Mouse (Mus musculus): ENCODE results near the gene Ifnar1. TPM values are rescaled to one million over a fixed set of nuclear protein-coding genes. Genes with fewer than 3 reads are reported as not detected.

The Ifnar1 gene
- polyA plus RNA-seq, 1 experiment, result 32.2 TPM

DNA sequence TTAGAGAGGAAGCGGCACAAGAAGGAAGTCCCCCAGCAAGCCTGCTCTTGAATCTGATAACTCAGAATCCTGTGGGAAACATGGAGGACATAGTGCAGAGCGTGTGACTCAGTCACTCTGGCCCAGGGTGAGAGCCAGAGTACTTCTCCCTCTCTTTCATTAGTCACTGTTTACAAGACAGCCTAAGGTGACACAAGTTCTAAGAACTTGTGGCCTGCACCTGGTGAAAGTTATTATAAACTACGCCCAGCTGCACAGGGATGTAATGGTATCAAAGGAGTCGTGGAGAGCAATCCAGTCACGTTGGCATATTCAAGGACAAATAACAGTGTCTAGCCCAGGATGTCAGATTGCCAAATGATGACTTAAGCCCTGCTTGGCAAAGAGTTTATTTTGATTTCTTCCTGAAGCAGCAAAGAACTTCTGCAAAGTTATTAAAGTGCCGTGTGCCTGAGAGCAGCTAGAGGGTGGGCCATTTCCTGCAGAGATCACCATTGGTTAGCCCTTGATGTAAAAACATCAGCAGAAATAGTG is 32.6 kb upstream of the Ifnar1 start:
- 59% methylated on average over 6 of the region's 6 CpGs for WGBS
- Histone ChIP-seq H3K27me3 (ENCODE audit: control insufficient read depth, insufficient read depth, low read length) (no peaks in the 10 kb centered on the region), H3K4me3 (replicated peaks; ENCODE audit: insufficient read depth, low read depth, low read length) (no peak overlapping the region), H3K4me1 (ENCODE audit: control insufficient read depth, insufficient read depth, low read length) (no peaks in the 10 kb centered on the region), H3K27ac (ENCODE audit: insufficient read depth, low read length) (no peak overlapping the region)
- DNase-seq, result no peak
- no peak for TF ChIP-seq CTCF (IDR thresholded peaks at IDR 0.05; ENCODE audit: borderline replicate concordance, insufficient read depth, low read depth, low read length)
- no peak for TF ChIP-seq POLR2A (IDR thresholded peaks at IDR 0.05; ENCODE audit: borderline replicate concordance, insufficient read depth, low read length)

DNA sequence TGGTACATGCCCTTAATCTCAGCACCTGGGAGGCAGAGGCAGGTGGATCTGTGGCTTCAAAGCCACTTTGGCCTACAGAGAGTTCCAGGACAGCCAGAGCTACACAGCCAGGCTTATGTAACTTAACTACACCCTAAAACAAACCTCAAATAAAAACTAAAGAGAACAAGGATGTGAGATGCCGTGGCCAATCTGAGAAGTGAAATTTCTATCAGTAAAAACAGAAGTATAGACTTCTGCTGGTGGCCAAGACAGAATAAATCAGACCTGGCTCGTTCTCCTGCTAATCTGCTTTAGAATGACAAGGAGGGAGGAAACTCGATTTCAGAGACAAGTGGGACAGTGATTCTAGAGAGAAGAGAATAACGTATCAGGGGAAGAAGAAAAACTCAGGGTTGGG is 29.2 kb upstream of the Ifnar1 start:
- no peak for TF ChIP-seq POLR2A (IDR thresholded peaks at IDR 0.05; ENCODE audit: borderline replicate concordance, insufficient read depth, low read length)
- TF ChIP-seq CTCF (IDR thresholded peaks at IDR 0.05; ENCODE audit: borderline replicate concordance, insufficient read depth, low read depth, low read length), result no peak
- Histone ChIP-seq H3K4me3 (replicated peaks; ENCODE audit: insufficient read depth, low read depth, low read length) (no peak overlapping the region), H3K27me3 (ENCODE audit: control insufficient read depth, insufficient read depth, low read length) (no peaks in the 10 kb centered on the region), H3K4me1 (ENCODE audit: control insufficient read depth, insufficient read depth, low read length) (no peaks in the 10 kb centered on the region), H3K27ac (ENCODE audit: insufficient read depth, low read length) (no peak overlapping the region)
- 70% methylated on average over 4 of the region's 4 CpGs for WGBS
- DNase-seq, result no peak

DNA sequence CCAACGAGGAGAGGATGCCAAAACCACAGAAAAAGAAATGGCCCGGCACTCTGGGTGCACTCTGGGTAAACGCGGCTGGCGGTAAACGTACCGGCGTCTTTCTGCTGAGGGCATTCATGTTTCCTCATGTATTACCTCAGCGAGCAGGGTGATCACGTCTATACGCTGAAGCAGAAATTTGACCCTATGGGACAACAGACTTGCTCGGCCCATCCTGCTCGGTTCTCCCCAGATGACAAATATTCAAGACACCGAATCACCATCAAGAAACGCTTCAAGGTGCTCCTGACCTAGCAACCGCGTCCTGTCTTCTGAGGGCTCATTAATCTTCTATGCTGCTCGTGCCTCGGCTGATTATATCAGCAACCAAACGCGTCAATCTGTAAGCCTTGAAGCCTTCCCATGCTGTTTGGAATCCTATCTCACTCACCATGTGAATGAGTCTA is 26.7 kb upstream of the Ifnar1 start:
- TF ChIP-seq CTCF (IDR thresholded peaks at IDR 0.05; ENCODE audit: borderline replicate concordance, insufficient read depth, low read depth, low read length) (no peak), POLR2A (IDR thresholded peaks at IDR 0.05; ENCODE audit: borderline replicate concordance, insufficient read depth, low read length) (no peak)
- 80% methylated on average over 21 of the region's 21 CpGs for WGBS
- Histone ChIP-seq H3K27ac (ENCODE audit: insufficient read depth, low read length) (no peak overlapping the region), H3K27me3 (ENCODE audit: control insufficient read depth, insufficient read depth, low read length) (no peaks in the 10 kb centered on the region), H3K4me3 (replicated peaks; ENCODE audit: insufficient read depth, low read depth, low read length) (no peak overlapping the region), H3K4me1 (ENCODE audit: control insufficient read depth, insufficient read depth, low read length) (no peaks in the 10 kb centered on the region)
- no peak for DNase-seq

DNA sequence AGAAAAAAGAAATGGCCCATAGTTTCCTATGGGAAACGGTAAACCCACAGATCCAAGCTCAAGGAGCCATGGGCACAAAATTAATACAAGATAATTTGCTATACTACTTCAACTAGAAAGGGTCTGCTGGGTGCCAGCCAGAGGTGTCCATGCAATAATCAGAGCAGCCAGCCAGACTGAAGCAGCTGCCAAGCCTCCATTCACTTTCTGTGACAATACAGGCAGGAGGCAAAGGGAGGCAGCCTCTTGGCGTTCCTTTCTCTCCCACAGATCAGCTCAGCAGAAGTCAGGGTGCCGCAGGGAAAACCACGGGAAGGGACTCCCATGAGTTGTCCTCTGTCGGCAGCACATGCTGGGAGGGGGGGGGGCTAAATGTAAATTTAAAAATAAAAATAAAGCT is 26.1 kb upstream of the Ifnar1 start:
- H3K27me3 ChIP-seq (ENCODE audit: control insufficient read depth, insufficient read depth, low read length), result no peaks in the 10 kb centered on the region
- H3K27ac ChIP-seq (ENCODE audit: insufficient read depth, low read length), result no peak overlapping the region
- DNase-seq, result no peak
- no peak overlapping the region for H3K4me3 ChIP-seq (replicated peaks; ENCODE audit: insufficient read depth, low read depth, low read length)
- H3K4me1 ChIP-seq (ENCODE audit: control insufficient read depth, insufficient read depth, low read length), result no peaks in the 10 kb centered on the region
- TF ChIP-seq CTCF (IDR thresholded peaks at IDR 0.05; ENCODE audit: borderline replicate concordance, insufficient read depth, low read depth, low read length), result no peak
- TF ChIP-seq POLR2A (IDR thresholded peaks at IDR 0.05; ENCODE audit: borderline replicate concordance, insufficient read depth, low read length), result no peak
- WGBS, result 6% methylated on average over 5 of the region's 5 CpGs

DNA sequence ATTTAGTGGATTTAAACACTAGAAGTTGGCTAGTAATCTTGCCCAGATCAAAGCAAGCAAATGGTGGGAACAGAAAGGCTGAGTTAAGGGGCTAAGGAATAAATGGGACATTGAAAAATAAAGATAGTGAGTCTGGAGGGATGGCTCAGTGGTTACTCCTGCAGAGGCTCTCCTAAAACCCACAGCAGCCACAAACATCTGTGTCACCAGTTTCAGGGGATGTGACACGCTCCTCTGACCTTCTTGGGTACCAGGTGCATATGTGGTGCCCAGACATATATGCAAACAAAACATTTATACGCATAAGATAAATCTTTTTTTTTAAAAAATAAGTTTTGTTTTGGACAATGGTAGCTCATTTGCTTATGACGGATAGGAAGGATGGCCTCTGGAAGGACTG is 25.6 kb upstream of the Ifnar1 start:
- Histone ChIP-seq H3K27ac (ENCODE audit: insufficient read depth, low read length) (no peak overlapping the region), H3K4me1 (ENCODE audit: control insufficient read depth, insufficient read depth, low read length) (no peaks in the 10 kb centered on the region), H3K4me3 (replicated peaks; ENCODE audit: insufficient read depth, low read depth, low read length) (no peak overlapping the region), H3K27me3 (ENCODE audit: control insufficient read depth, insufficient read depth, low read length) (no peaks in the 10 kb centered on the region)
- TF ChIP-seq POLR2A (IDR thresholded peaks at IDR 0.05; ENCODE audit: borderline replicate concordance, insufficient read depth, low read length), result no peak
- 85% methylated on average over 3 of the region's 3 CpGs for WGBS
- no peak for DNase-seq

DNA sequence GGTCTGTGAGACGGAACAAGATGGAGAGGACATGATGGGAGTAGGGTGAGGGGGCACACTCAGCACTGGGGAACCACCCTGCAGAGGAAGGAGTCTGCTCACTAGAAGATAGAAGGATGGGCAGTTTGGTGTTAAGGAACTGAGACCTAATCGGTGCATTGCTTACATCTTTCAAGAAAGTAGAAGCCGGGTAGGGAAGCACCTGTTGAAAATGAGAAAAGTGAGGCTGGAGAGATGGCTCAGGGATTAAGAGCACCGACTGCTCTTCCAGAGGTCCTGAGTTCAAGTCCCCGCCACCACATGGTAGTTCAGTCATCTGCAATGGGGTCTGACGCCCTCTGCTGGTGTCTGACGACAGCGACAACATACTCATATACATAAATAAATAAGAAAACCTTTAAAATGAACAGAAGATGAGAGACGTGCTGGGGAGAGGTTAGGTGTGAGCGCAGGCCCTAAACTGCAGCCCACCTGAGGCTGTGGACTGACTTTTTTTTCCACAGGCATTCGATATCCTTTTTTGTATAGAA is 25.1 kb upstream of the Ifnar1 start:
- H3K27me3 ChIP-seq (ENCODE audit: control insufficient read depth, insufficient read depth, low read length), result no peaks in the 10 kb centered on the region
- TF ChIP-seq POLR2A (IDR thresholded peaks at IDR 0.05; ENCODE audit: borderline replicate concordance, insufficient read depth, low read length), result no peak
- TF ChIP-seq CTCF (IDR thresholded peaks at IDR 0.05; ENCODE audit: borderline replicate concordance, insufficient read depth, low read depth, low read length), result no peak
- no peak for DNase-seq
- no peaks in the 10 kb centered on the region for H3K4me1 ChIP-seq (ENCODE audit: control insufficient read depth, insufficient read depth, low read length)
- H3K4me3 ChIP-seq (replicated peaks; ENCODE audit: insufficient read depth, low read depth, low read length), result no peak overlapping the region
- 73% methylated on average over 11 of the region's 11 CpGs for WGBS
- no peak overlapping the region for H3K27ac ChIP-seq (ENCODE audit: insufficient read depth, low read length)

DNA sequence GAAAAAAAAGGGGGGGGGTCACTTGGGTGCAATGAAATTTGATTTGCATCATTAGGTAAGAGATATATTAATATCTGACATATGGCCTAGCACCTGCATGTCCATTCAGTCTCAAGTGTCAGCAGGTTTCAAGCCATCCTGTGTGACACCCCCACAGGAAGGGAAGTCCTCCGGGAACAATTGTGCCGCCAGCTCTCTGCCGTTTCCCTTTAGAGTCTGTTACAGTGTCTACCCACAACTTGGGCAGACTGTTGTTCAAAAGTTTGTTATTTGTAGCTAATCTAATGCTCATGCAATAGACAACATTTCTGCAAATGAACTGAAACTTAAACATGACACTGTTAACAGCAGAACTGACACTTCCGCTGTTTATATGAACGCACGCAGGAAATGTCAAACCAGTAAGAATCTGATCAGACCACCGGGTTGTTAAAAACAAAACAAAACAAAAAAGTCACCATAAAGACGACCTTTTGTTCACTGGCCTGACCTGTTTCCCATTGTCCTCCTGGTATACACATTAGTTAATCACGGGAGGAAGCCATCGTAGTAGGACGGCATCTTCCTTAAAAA is 23.9 kb upstream of the Ifnar1 start:
- TF ChIP-seq POLR2A (IDR thresholded peaks at IDR 0.05; ENCODE audit: borderline replicate concordance, insufficient read depth, low read length) (no peak), CTCF (IDR thresholded peaks at IDR 0.05; ENCODE audit: borderline replicate concordance, insufficient read depth, low read depth, low read length) (no peak)

DNA sequence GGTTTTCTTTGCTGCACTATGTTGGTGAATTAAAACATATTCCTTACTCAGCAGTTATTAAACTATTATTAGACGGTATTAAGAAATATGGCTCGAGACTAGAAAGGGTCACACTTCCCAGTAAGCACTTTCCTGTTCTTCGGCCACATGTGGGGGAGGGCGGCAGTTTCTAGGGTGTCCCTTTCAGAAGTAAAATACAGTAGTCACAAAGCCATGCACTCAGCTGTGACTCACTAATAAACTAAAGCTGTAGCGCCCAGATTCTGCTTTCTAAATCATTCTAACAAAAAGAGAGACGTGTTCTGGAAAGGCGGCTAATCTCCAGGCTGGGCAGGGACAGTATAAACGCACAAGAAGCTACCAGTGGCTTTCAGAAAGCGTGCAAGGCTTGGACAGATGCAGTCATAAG is 23.3 kb upstream of the Ifnar1 start:
- no peak overlapping the region for H3K27ac ChIP-seq (ENCODE audit: insufficient read depth, low read length)

More for the DNA sequence above, 23.9 kb upstream of the Ifnar1 start:
- Histone ChIP-seq H3K27me3 (ENCODE audit: control insufficient read depth, insufficient read depth, low read length) (no peaks in the 10 kb centered on the region), H3K27ac (ENCODE audit: insufficient read depth, low read length) (no peak overlapping the region), H3K4me1 (ENCODE audit: control insufficient read depth, insufficient read depth, low read length) (no peaks in the 10 kb centered on the region), H3K4me3 (replicated peaks; ENCODE audit: insufficient read depth, low read depth, low read length) (no peak overlapping the region)
- WGBS, result 70% methylated on average over 11 of the region's 11 CpGs
- no peak for DNase-seq

More for the DNA sequence above, 23.3 kb upstream of the Ifnar1 start:
- Histone ChIP-seq H3K4me1 (ENCODE audit: control insufficient read depth, insufficient read depth, low read length) (no peaks in the 10 kb centered on the region), H3K27me3 (ENCODE audit: control insufficient read depth, insufficient read depth, low read length) (no peaks in the 10 kb centered on the region), H3K4me3 (replicated peaks; ENCODE audit: insufficient read depth, low read depth, low read length) (no peak overlapping the region)
- no peak for DNase-seq
- 64% methylated on average over 9 of the region's 9 CpGs for WGBS
- TF ChIP-seq POLR2A (IDR thresholded peaks at IDR 0.05; ENCODE audit: borderline replicate concordance, insufficient read depth, low read length) (no peak), CTCF (IDR thresholded peaks at IDR 0.05; ENCODE audit: borderline replicate concordance, insufficient read depth, low read depth, low read length) (no peak)

Measured in cerebellum, adult 2 months (tissue).